In the genomic region with DNA sequence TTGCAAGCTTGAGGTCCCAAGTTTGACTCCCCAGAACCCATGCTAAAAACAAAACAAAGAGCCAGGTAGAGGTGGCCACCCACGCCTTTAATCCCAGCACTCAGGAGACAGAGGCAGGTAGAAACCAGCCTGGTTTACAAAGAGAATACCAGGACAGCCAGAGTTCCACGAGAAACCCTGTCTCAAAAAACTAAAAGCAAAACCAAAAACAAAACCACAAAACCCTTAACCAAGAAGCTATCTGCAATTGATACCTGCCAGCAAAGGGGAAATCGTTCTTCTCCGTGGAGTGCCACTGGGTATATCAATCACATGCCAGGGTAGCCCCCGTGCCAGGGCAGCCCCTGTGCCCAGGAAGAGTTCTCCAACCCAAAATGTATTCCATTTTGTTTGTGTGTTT, we compare ENCODE assay signal across 28 mouse cellular contexts. TPM values are rescaled to one million over a fixed set of nuclear protein-coding genes. Genes with fewer than 3 reads are reported as not detected.
DNase-seq lines count a peak whose midpoint lies in the region; ATAC-seq and TF ChIP-seq lines count a peak whose summit lies in the region.
"Had no signal": no experiment of that assay in that cellular context is flagged by ENCODE, and none has a peak within 500 bp of the region (broad histone marks: within the 10 kb centered on the region; RNA-seq: fewer than 3 reads in every experiment).

No protein-coding gene starts in this region.

- H3K27me3 ChIP-seq in MEL (ENCODE audit: control insufficient read depth in 1 of 2, insufficient read depth in 2 of 2, low read length in 2 of 2): no peaks in the 10 kb centered on the region
- H3K27me3 ChIP-seq in intestine, embryonic 16.5 days (replicated peaks; ENCODE audit: control insufficient read depth, insufficient read depth, low read length): no peaks in the 10 kb centered on the region
- H3K27me3 ChIP-seq in forebrain, postnatal 0 days (ENCODE audit: insufficient read depth, low read length): no peaks in the 10 kb centered on the region
- H3K27me3 ChIP-seq: embryonic facial prominence, embryonic 15.5 days; forebrain, embryonic 15.5 days; heart, embryonic 12.5 days; heart, embryonic 15.5 days; hindbrain, embryonic 15.5 days; intestine, embryonic 15.5 days had no signal

- H3K36me3 ChIP-seq in MEL (ENCODE audit: control insufficient read depth in 1 of 2, insufficient read depth in 2 of 2, low read length in 2 of 2): peaks cover 0 to 16% of the 10 kb centered on the region in 2 experiments; a peak in 2 of 4 replicates
- H3K36me3 ChIP-seq in intestine, embryonic 16.5 days (ENCODE audit: control insufficient read depth, insufficient read depth, low read length): no peaks in the 10 kb centered on the region
- H3K36me3 ChIP-seq in forebrain, postnatal 0 days (ENCODE audit: insufficient read depth): no peaks in the 10 kb centered on the region
- H3K36me3 ChIP-seq: embryonic facial prominence, embryonic 15.5 days; forebrain, embryonic 12.5 days; forebrain, embryonic 15.5 days; G1E; heart, embryonic 12.5 days; heart, embryonic 15.5 days; hindbrain, embryonic 15.5 days; intestine, embryonic 15.5 days had no signal

- no peak for TF ChIP-seq POLR2A in MEL (IDR thresholded peaks at IDR 0.05; ENCODE audit: control insufficient read depth in 1 of 2, insufficient read depth in 1 of 2, low read depth in 1 of 2, low read length in 2 of 2, poor library complexity in 1 of 2)

- H3K4me2 ChIP-seq in intestine, embryonic 16.5 days (ENCODE audit: low read depth, low read length): no peak overlapping the region
- no peak overlapping the region for H3K4me2 ChIP-seq in forebrain, postnatal 0 days (ENCODE audit: low read depth)
- H3K4me2 ChIP-seq: embryonic facial prominence, embryonic 15.5 days; forebrain, embryonic 12.5 days; forebrain, embryonic 15.5 days; heart, embryonic 12.5 days; heart, embryonic 15.5 days; hindbrain, embryonic 15.5 days; intestine, embryonic 15.5 days had no signal

- no peak for TF ChIP-seq CTCF in MEL (IDR thresholded peaks at IDR 0.05 in 2 of 3, conservative IDR thresholded peaks at IDR 0.05 in 1 of 3; ENCODE audit: control insufficient read depth in 1 of 3, insufficient read depth in 1 of 3, low read depth in 2 of 3, low read length in 3 of 3, poor library complexity in 1 of 3, severe bottlenecking in 1 of 3)
- no peak for TF ChIP-seq CTCF in forebrain, postnatal 0 days (IDR thresholded peaks at IDR 0.05; ENCODE audit: low read depth)

- TF ChIP-seq RAD21 in MEL (IDR thresholded peaks at IDR 0.05; ENCODE audit: low read depth, low read length): no peak

- no peaks in the 10 kb centered on the region for H3K9me3 ChIP-seq in MEL (replicated peaks; ENCODE audit: insufficient read depth, low read length)
- no peaks in the 10 kb centered on the region for H3K9me3 ChIP-seq in intestine, embryonic 16.5 days (ENCODE audit: control insufficient read depth, low read length)
- H3K9me3 ChIP-seq in forebrain, postnatal 0 days (ENCODE audit: low read length): no peaks in the 10 kb centered on the region
- H3K9me3 ChIP-seq: embryonic facial prominence, embryonic 15.5 days; forebrain, embryonic 12.5 days; forebrain, embryonic 15.5 days; G1E; heart, embryonic 12.5 days; heart, embryonic 15.5 days; hindbrain, embryonic 15.5 days; intestine, embryonic 15.5 days had no signal

- DNase-seq in CD4-positive, CD25-positive, alpha-beta regulatory T cell, adult 2 months (ENCODE audit: low read depth, low spot score): peak; percentile 42
- no peak for DNase-seq in MEL (ENCODE audit: low read depth, low spot score)
- peak; percentile 64 for DNase-seq in induced T-regulatory cell, adult 2 months (ENCODE audit: low read depth)
- peak; percentile 55 for DNase-seq in naive thymus-derived CD4-positive, alpha-beta T cell, adult 2 months (ENCODE audit: low read depth)
- no peak for DNase-seq in forebrain, postnatal 0 days
- DNase-seq in layer of hippocampus, adult 11-12 months (ENCODE audit: low spot score): no peak
- DNase-seq: adrenal gland, adult 8-10 months; adrenal gland, postnatal 25 days; cerebellum, adult 11-12 months; cerebellum, adult 8-10 months; cerebellum, postnatal 36 days; embryo, embryonic 11 days; gastrocnemius, postnatal 36 days; heart, adult 11 months had no signal

- TF ChIP-seq EP300 in MEL (IDR thresholded peaks at IDR 0.05; ENCODE audit: low read depth in 1 of 2, low read length in 2 of 2): peak in 1 of 2 experiments; percentile 42; a peak in 3 of 4 replicates

- H3K4me3 ChIP-seq in MEL (ENCODE audit: control insufficient read depth in 1 of 2, insufficient read depth in 1 of 2, low read depth in 2 of 2, low read length in 2 of 2): peak overlapping the region; percentile 11 to 19
- H3K4me3 ChIP-seq in intestine, embryonic 16.5 days (ENCODE audit: low read length): no peak overlapping the region
- H3K4me3 ChIP-seq in forebrain, postnatal 0 days (ENCODE audit: low read depth, low read length): no peak overlapping the region
- H3K4me3 ChIP-seq: embryonic facial prominence, embryonic 15.5 days; erythroblast, embryonic 14.5 days; forebrain, embryonic 12.5 days; forebrain, embryonic 15.5 days; heart, embryonic 12.5 days; heart, embryonic 15.5 days; hindbrain, embryonic 15.5 days; intestine, embryonic 15.5 days had no signal

- no peak for ATAC-seq in CD4-positive, CD25-positive, alpha-beta regulatory T cell, adult 4 months
- no peak for ATAC-seq in intestine, embryonic 16.5 days
- ATAC-seq in forebrain, postnatal 0 days: no peak
- ATAC-seq: activated CD4-positive, CD25-positive, alpha-beta regulatory T cell, adult 4 months; forebrain, embryonic 15.5 days; intestine, embryonic 15.5 days had no signal

- peaks cover 12 to 30% of the 10 kb centered on the region in 2 experiments for H3K4me1 ChIP-seq in MEL (ENCODE audit: control insufficient read depth in 1 of 2, insufficient read depth in 2 of 2, low read length in 2 of 2)
- peaks cover 1% of the 10 kb centered on the region; the same call in 1 of the 2 replicates for H3K4me1 ChIP-seq in intestine, embryonic 16.5 days (ENCODE audit: control insufficient read depth, insufficient read depth, low read length)
- no peaks in the 10 kb centered on the region for H3K4me1 ChIP-seq in forebrain, postnatal 0 days (ENCODE audit: insufficient read depth)
- H3K4me1 ChIP-seq: forebrain, embryonic 12.5 days; forebrain, embryonic 15.5 days; hindbrain, embryonic 15.5 days had no signal

- H3K9ac ChIP-seq in MEL (ENCODE audit: control insufficient read depth, low read depth, low read length, poor library complexity, severe bottlenecking): peak overlapping the region; percentile 20; the same call in 1 of the 2 replicates
- no peak overlapping the region for H3K9ac ChIP-seq in intestine, embryonic 16.5 days (ENCODE audit: low read depth, low read length)
- H3K9ac ChIP-seq in forebrain, postnatal 0 days: no peak overlapping the region
- H3K9ac ChIP-seq: embryonic facial prominence, embryonic 15.5 days; forebrain, embryonic 12.5 days; forebrain, embryonic 15.5 days; heart, embryonic 12.5 days; heart, embryonic 15.5 days; hindbrain, embryonic 15.5 days; intestine, embryonic 15.5 days had no signal

- H3K27ac ChIP-seq in MEL (ENCODE audit: control insufficient read depth, low read depth, low read length): no peak overlapping the region
- H3K27ac ChIP-seq in intestine, embryonic 16.5 days (ENCODE audit: low read length): no peak overlapping the region
- no peak overlapping the region for H3K27ac ChIP-seq in forebrain, postnatal 0 days (ENCODE audit: low read depth, low read length)
- H3K27ac ChIP-seq: embryonic facial prominence, embryonic 15.5 days; forebrain, embryonic 12.5 days; forebrain, embryonic 15.5 days; heart, embryonic 15.5 days; hindbrain, embryonic 15.5 days; intestine, embryonic 15.5 days had no signal

- WGBS in intestine, embryonic 16.5 days: 81% methylated on average over 5 of the region's 5 CpGs
- 81% methylated on average over 5 of the region's 5 CpGs for WGBS in forebrain, postnatal 0 days

- H3K79me2 ChIP-seq in MEL (ENCODE audit: control insufficient read depth, insufficient read depth, low read length, poor library complexity): no peaks in the 10 kb centered on the region

TF ChIP-seq in MEL, 35 proteins besides CTCF, POLR2A, EP300 and RAD21 (continues in another document):
- TF ChIP-seq RCOR1 (IDR thresholded peaks at IDR 0.05; ENCODE audit: low read depth, low read length) (peak; percentile 57), MAZ (IDR thresholded peaks at IDR 0.05; ENCODE audit: low read depth, low read length) (0 out of 2 replicates have a peak, but pooled peaks have one; percentile 31), ZKSCAN1 (IDR thresholded peaks at IDR 0.05; ENCODE audit: low read depth, low read length) (peak; percentile 57; the same call in 1 of the 2 replicates), TCF12 (IDR thresholded peaks at IDR 0.05; ENCODE audit: low read depth, low read length) (no peak)

RNA-seq across cellular contexts. Expression of gene Tns4, which starts 11.1 kb away (rescaled TPM):
- polyA plus RNA-seq in CD4-positive, CD25-positive, alpha-beta regulatory T cell, adult 4 months (2017; shearing (Covaris generic)): under 1 TPM in 1 of 2 experiments, not detected in 1; 0.35 TPM
- not detected in 2 replicates for total RNA-seq in MEL (2012; rRNA removed)
- polyA plus RNA-seq in MEL (2012; ENCODE audit: insufficient read depth in 1 of 2, insufficient read length in 2 of 2, low read depth in 1 of 2, low replicate concordance in 2 of 2, missing spikeins in 1 of 2): under 1 TPM in 1 of 2 experiments, not detected in 1; 0.03 TPM
- polyA plus RNA-seq in intestine, embryonic 16.5 days (2015; fragmentation: Nextera tagmentation; extraction: Ambion mirVana): 0.65 and 1.3 TPM in 2 replicates
- 0.48 TPM in 1 of 2 replicates, not detected in the other for total RNA-seq in forebrain, postnatal 0 days (2014; rRNA removed)
- 0.29 TPM in 1 of 2 replicates, not detected in the other for polyA plus RNA-seq in forebrain, postnatal 0 days (2015; fragmentation: Nextera tagmentation; extraction: Ambion mirVana)
- total RNA-seq: gastrocnemius, postnatal 10 days; gastrocnemius, postnatal 36 days had no signal
- polyA plus RNA-seq: activated CD4-positive, CD25-positive, alpha-beta regulatory T cell, adult 4 months; erythroblast, embryonic 14.5 days; forebrain, embryonic 15.5 days had no signal

RNA-seq across cellular contexts. Expression of gene Ccr7, which starts 54.7 kb away (rescaled TPM):
- 100 to 1,000 TPM; 277 to 361 TPM for polyA plus RNA-seq in CD4-positive, CD25-positive, alpha-beta regulatory T cell, adult 4 months (2017; shearing (Covaris generic))
- total RNA-seq in MEL (2012; rRNA removed): 0.04 TPM in 1 of 2 replicates, not detected in the other
- under 1 TPM in 1 of 2 experiments, not detected in 1; 0.06 TPM for polyA plus RNA-seq in MEL (2012; ENCODE audit: insufficient read depth in 1 of 2, insufficient read length in 2 of 2, low read depth in 1 of 2, low replicate concordance in 2 of 2, missing spikeins in 1 of 2)
- polyA plus RNA-seq in intestine, embryonic 16.5 days (2015; fragmentation: Nextera tagmentation; extraction: Ambion mirVana): 0.36 and 0.64 TPM in 2 replicates
- 0.38 TPM in 1 of 2 replicates, not detected in the other for total RNA-seq in forebrain, postnatal 0 days (2014; rRNA removed)
- 0.06 and 0.17 TPM in 2 replicates for polyA plus RNA-seq in forebrain, postnatal 0 days (2015; fragmentation: Nextera tagmentation; extraction: Ambion mirVana)
- total RNA-seq: gastrocnemius, adult 18-20 months; gastrocnemius, postnatal 36 days had no signal
- polyA plus RNA-seq: erythroblast, embryonic 14.5 days; forebrain, embryonic 12.5 days; forebrain, embryonic 15.5 days; G1E had no signal

RNA-seq across cellular contexts. Expression of gene Igfbp4, which starts 59.2 kb away (rescaled TPM):
- 10 to 100 TPM; 12.6 to 20.7 TPM for polyA plus RNA-seq in CD4-positive, CD25-positive, alpha-beta regulatory T cell, adult 4 months (2017; shearing (Covaris generic))
- total RNA-seq in MEL (2012; rRNA removed): 89.8 and 94.4 TPM in 2 replicates
- 100 to 1,000 TPM in 1 of 2 experiments, not detected in 1; 221 TPM for polyA plus RNA-seq in MEL (2012; ENCODE audit: insufficient read depth in 1 of 2, insufficient read length in 2 of 2, low read depth in 1 of 2, low replicate concordance in 2 of 2, missing spikeins in 1 of 2)
- 345 and 352 TPM in 2 replicates for polyA plus RNA-seq in intestine, embryonic 16.5 days (2015; fragmentation: Nextera tagmentation; extraction: Ambion mirVana)
- total RNA-seq in forebrain, postnatal 0 days (2014; rRNA removed): 99.0 and 102 TPM in 2 replicates
- polyA plus RNA-seq in forebrain, postnatal 0 days (2015; fragmentation: Nextera tagmentation; extraction: Ambion mirVana): 128 and 142 TPM in 2 replicates

Comparison
In these comparisons a context has a peak if more than half of its experiments do, and no peak if none do; other contexts are left out.
1. DNase-seq: peak in CD4-positive, CD25-positive, alpha-beta regulatory T cell, adult 2 months (single experiment), induced T-regulatory cell, adult 2 months (single experiment) and naive thymus-derived CD4-positive, alpha-beta T cell, adult 2 months (single experiment); none in MEL (single experiment), forebrain, postnatal 0 days (single experiment) and layer of hippocampus, adult 11-12 months (single experiment).
2. H3K4me3 ChIP-seq: peak in MEL (2 of 2); none in intestine, embryonic 16.5 days (single experiment) and forebrain, postnatal 0 days (single experiment).
3. RNA of gene Ccr7, which starts 54.7 kb away (polyA plus RNA-seq): 277 to 361 TPM in CD4-positive, CD25-positive, alpha-beta regulatory T cell, adult 4 months; 0.36 to 0.64 TPM in intestine, embryonic 16.5 days, 0.06 to 0.17 TPM in forebrain, postnatal 0 days and 0.06 TPM in MEL; every median in the first group is over 100 times any median in the second.